Mouse (Mus musculus): Measurements from ENCODE around the gene Pim3. TPM values are rescaled to one million over a fixed set of nuclear protein-coding genes. Genes with fewer than 3 reads are reported as not detected.
A peak's percentile ranks its signal among the peaks of the same experiment; 100 is the strongest.
"Not testable (repeated sequence)": the region's sequence is repeated elsewhere in the genome, so short reads cannot be mapped to it uniquely, and the experiment has no call there.

The Pim3 gene
- polyA plus RNA-seq (2015; fragmentation: Nextera tagmentation; extraction: Ambion mirVana), result 61.4 and 71.9 TPM in 2 replicates

DNA sequence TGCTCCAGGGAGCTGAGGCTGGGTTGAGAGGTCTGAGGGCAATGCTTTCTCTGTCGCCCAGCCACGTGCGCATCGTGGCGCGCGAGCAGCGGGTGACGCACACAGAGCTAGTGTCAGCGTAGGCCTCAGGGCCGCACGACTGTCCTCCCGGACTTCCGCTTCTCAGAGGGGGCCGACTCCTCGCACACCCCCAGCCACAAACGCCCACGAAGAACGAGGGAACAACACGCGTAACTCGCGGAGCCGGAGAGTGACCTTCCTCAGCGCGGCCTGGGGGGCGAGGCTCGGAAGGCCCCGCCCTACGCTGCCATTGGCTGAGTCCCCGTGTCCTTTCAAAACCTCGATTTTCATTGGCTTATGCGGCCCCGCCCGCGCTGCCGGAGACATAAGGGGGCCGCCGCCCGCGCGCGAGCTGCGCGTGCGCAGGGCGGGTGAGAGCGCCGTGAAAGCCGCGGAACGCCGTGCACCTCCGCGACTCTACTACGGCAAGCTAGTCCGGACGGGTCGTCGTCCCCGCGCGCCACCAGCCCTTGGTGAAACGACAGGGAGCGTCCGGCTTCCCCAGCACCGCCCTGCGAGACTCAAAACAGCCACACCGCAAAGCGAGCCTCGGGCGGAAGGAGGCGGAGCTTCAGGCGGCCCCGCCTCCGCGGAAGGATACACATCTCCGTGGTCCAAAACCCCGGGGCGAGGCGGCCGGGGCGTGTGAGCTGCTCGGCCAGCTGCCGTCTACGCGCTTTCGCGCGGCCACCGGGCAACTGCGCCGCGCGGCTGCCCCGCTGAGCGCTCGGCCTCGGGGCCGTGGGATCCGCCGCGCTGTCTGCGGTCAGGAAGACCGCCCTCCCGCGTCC, at the start of gene Pim3:
Gene Pim3 (plus strand): TSS at position 415 of the 851 bp plus-strand sequence.
- Histone ChIP-seq H3K9ac (peak within 1 kb of the TSS; percentile 88), H3K27me3 (no peaks in the 10 kb centered on the region), H3K4me1 (replicated peaks) (peaks cover 49% of the 10 kb centered on the region), H3K4me2 (peak within 1 kb of the TSS; percentile 92), H3K27ac (peak within 1 kb of the TSS; percentile 95), H3K4me3 (peak within 1 kb of the TSS; percentile 70), H3K36me3 (peaks cover 22% of the 10 kb centered on the region), H3K9me3 (replicated peaks) (no peaks in the 10 kb centered on the region)
- ATAC-seq (replicated peaks; ENCODE audit: insufficient number of reproducible peaks, insufficient read depth, low FRiP score, low read depth), result peak; percentile 77
- under 1% methylated on average over 107 of the region's 107 CpGs for WGBS

DNA sequence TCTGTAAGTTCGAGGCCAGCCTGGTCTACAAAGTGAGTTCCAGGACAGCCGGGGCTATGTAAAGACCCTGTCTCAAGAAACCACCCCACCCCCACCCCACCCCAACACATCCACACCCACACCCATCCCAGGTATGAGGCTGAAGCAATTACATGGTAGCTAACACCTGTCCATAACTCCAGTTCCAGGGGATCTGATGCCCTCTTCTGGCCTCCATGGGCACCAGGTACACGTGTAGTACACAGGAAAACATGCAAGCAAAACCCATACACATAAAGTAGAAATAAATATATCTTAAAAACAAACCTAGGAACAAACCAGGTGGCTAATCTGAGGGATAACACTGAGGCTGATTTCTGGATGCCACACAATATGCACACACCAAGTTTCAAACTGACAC, 48.7 kb upstream of the Pim3 start:
- H3K4me1 ChIP-seq (replicated peaks), result peaks cover 3% of the 10 kb centered on the region
- ATAC-seq (replicated peaks; ENCODE audit: insufficient number of reproducible peaks, insufficient read depth, low FRiP score, low read depth), result no peak
- 90% methylated on average over 3 of the region's 3 CpGs for WGBS
- no peak overlapping the region for H3K9ac ChIP-seq
- peaks cover 45% of the 10 kb centered on the region for H3K36me3 ChIP-seq
- no peaks in the 10 kb centered on the region for H3K9me3 ChIP-seq (replicated peaks)
- H3K27ac ChIP-seq, result no peak overlapping the region
- H3K4me3 ChIP-seq, result no peak overlapping the region
- no peak overlapping the region for H3K4me2 ChIP-seq
- no peaks in the 10 kb centered on the region for H3K27me3 ChIP-seq

DNA sequence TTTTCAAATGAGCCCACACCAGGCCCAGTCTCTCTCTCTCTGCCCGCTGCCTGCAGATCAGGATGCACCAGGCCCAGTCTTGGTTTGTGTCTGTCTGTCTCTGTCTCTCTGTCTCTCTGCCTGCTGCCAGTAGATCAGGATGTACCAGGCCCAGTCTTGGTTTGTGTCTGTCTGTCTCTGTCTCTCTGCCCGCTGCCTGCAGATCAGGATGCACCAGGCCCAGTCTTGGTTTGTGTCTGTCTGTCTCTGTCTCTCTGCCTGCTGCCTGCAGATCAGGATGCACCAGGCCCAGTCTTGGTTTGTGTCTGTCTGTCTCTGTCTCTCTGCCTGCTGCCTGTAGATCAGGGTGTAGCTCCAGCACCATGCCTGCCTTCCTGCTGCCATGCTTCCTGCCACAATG, 48.1 kb upstream of the Pim3 start:
- not testable (repeated sequence) for H3K27ac ChIP-seq; ATAC-seq (replicated peaks; ENCODE audit: insufficient number of reproducible peaks, insufficient read depth, low FRiP score, low read depth); H3K4me3 ChIP-seq; H3K4me2 ChIP-seq; H3K9ac ChIP-seq; H3K9me3 ChIP-seq (replicated peaks); H3K4me1 ChIP-seq (replicated peaks); H3K27me3 ChIP-seq
- WGBS, result 97% methylated on average over 2 of the region's 2 CpGs
- peaks cover 44% of the 10 kb centered on the region for H3K36me3 ChIP-seq

DNA sequence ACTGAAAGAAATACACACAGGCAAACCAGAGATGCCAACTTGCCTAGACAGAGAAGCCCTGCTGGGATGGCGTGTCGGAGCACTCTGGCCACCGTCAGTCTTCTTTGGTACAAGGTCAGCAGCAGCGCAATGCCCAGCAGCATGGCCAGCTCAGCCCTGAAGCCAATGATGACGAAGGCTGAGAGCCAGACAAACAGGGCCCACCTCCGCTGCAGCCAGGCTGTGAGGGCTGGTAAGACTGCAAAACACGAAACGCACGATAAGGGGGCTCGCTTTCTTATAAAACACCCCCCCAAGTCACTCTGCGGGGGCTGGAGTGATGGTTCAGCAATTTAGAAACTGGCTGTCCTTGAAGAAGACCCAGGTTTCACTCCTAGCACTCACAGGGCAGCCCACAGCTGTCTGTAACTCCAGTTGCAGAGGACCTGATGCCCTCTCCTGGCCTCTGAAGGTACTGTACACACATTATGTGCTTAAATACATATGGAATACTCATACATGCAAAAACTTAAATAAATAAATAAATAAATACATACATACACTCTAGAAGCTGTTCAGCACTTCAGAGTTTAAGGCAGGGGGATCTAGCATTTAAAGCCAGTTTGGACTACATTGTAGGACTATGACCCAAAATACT, 47.5 kb upstream of the Pim3 start:
- H3K27ac ChIP-seq, result no peak overlapping the region
- no peak overlapping the region for H3K9ac ChIP-seq
- no peaks in the 10 kb centered on the region for H3K9me3 ChIP-seq (replicated peaks)
- H3K36me3 ChIP-seq, result peaks cover 37% of the 10 kb centered on the region
- no peak for ATAC-seq (replicated peaks; ENCODE audit: insufficient number of reproducible peaks, insufficient read depth, low FRiP score, low read depth)
- H3K27me3 ChIP-seq, result no peaks in the 10 kb centered on the region
- peaks cover 7% of the 10 kb centered on the region for H3K4me1 ChIP-seq (replicated peaks)
- H3K4me3 ChIP-seq, result no peak overlapping the region
- no peak overlapping the region for H3K4me2 ChIP-seq
- WGBS, result 94% methylated on average over 11 of the region's 11 CpGs

DNA sequence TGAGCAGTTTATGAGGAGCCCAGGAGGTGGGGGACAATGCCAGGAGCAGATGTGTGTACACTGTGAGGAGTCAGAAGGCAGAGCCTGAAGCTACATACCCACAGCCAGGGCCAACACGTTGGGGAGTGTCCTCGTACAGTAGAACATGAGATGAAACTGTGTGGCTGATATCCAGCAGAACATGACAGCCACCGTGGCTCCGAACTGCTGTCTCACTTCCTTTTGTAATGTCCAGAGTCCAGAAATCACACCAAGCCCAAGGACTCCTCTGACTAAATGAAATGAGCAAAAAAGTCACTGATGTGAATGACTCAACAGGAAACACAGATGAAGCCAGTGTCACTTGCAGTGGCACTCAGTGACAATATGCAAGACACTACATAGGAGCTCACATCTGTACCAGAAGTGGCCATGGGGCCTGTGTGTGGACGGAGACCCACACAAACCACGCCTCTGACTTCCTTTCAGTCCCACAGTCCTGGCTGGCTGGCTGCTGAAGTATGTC, 46.7 kb upstream of the Pim3 start:
- Histone ChIP-seq H3K36me3 (peaks cover 36% of the 10 kb centered on the region), H3K27ac (no peak overlapping the region), H3K4me3 (no peak overlapping the region), H3K4me1 (replicated peaks) (peaks cover 11% of the 10 kb centered on the region), H3K9ac (no peak overlapping the region), H3K4me2 (no peak overlapping the region), H3K9me3 (replicated peaks) (no peaks in the 10 kb centered on the region), H3K27me3 (no peaks in the 10 kb centered on the region)
- ATAC-seq (replicated peaks; ENCODE audit: insufficient number of reproducible peaks, insufficient read depth, low FRiP score, low read depth), result no peak
- WGBS, result 78% methylated on average over 6 of the region's 6 CpGs

DNA sequence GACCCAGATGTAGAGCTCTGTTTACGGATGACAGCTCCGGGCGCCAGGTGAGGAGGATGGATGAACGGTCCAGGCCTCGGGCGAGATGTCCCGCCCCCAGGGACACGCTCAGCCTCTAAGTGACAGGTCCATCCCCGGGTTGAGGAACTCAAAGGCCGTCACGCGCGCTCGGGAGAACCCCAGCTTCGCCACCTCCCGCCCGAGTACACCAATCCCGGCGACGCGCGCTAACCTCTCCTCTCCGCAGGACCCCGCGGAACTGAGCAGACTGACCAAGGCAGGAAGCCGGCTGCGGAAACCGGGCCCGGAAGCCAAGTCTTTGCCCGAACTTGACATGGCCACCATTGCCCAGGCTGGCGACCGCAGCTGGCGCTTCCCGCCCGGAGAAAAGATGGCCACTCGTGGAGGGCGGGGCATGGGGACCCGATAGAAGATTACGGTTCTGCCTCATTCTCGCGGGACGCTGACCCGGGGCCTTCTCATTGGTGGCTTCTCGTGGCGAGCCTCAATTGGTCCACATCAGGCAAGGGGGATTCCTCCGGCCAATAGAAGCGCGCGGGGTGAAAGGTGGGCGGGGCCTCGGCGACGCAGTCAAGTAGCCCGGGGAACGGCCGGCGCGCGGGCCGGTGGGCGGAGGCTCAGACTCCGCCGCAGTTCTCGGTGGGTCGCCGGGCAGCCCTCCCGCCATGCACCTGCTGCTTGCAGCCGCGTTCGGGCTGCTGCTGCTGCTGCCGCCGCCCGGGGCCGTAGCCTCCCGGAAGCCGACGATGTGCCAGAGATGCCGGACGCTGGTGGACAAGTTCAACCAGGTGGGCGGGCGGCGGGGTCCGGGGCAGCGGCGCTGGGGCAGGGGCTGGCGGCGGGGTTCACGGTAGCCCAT, 42.7 kb upstream of the Pim3 start, which contains the start of the genes Alg12 and Creld2:
Gene Alg12 (minus strand): TSS at position 293 of the 880 bp plus-strand sequence.
Gene Creld2 (plus strand): TSS at position 621 of the 880 bp plus-strand sequence.
- WGBS, result under 1% methylated on average over 88 of the region's 88 CpGs
- H3K4me3 ChIP-seq, result peak within 1 kb of the TSS; percentile 87
- no peaks in the 10 kb centered on the region for H3K27me3 ChIP-seq
- peaks cover 34% of the 10 kb centered on the region for H3K36me3 ChIP-seq
- H3K4me2 ChIP-seq, result peak within 1 kb of the TSS; percentile 91
- ATAC-seq (replicated peaks; ENCODE audit: insufficient number of reproducible peaks, insufficient read depth, low FRiP score, low read depth), result peak; percentile 99
- H3K9me3 ChIP-seq (replicated peaks), result no peaks in the 10 kb centered on the region
- peaks cover 19% of the 10 kb centered on the region for H3K4me1 ChIP-seq (replicated peaks)
- H3K27ac ChIP-seq, result peak within 1 kb of the TSS; percentile 84
- H3K9ac ChIP-seq, result peak within 1 kb of the TSS; percentile 89

DNA sequence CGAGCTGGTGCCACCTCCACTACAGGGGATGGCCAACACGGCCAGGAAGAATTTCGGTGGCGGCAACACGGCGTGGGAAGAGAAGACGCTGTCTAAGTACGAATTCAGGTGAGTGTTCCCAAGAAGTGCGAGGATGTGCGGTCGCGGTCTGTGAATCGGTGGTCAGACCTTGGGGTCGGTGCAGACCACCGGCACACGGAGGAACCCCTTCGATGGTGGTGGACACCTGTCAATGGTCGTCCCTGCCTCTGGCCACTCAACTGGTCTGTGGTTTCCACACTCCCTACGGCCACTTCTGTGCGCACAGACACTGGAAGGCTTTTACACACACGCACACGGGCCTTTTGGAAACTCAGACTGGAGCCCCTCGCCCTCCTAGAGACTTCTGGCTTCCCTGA, 42.1 kb upstream of the Pim3 start:
- Histone ChIP-seq H3K27me3 (no peaks in the 10 kb centered on the region), H3K4me3 (peak overlapping the region; percentile 87), H3K4me1 (replicated peaks) (peaks cover 19% of the 10 kb centered on the region), H3K4me2 (peak overlapping the region; percentile 91), H3K27ac (peak overlapping the region; percentile 38; the same call in 1 of the 2 replicates), H3K36me3 (peaks cover 34% of the 10 kb centered on the region), H3K9ac (peak overlapping the region; percentile 89), H3K9me3 (replicated peaks) (no peaks in the 10 kb centered on the region)
- WGBS, result under 1% methylated on average over 23 of the region's 23 CpGs
- no peak for ATAC-seq (replicated peaks; ENCODE audit: insufficient number of reproducible peaks, insufficient read depth, low FRiP score, low read depth)

DNA sequence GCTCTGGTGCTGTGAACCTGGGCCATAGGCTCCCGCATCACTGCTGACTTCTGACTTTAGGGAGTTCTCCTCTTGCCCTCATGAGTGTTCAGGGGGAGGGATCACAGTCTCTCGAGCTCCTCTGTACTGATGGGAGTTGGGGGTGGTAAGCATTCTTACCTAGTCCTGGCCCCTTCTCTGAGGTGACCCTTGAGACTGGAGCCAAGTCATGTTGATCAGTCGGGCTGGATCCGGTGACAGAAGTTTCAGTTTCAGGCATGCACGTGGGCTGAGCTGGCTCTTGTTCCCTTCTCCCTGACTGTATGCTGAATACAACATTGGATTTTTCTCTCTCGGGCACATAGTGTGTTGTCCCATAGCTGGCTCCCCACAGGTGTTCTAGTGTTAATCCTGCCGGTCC, 40.6 kb upstream of the Pim3 start:
- no peak overlapping the region for H3K4me3 ChIP-seq
- H3K9me3 ChIP-seq (replicated peaks), result no peaks in the 10 kb centered on the region
- WGBS, result 78% methylated on average over 7 of the region's 7 CpGs
- no peak overlapping the region for H3K9ac ChIP-seq
- H3K27ac ChIP-seq, result no peak overlapping the region
- peaks cover 40% of the 10 kb centered on the region for H3K36me3 ChIP-seq
- H3K27me3 ChIP-seq, result no peaks in the 10 kb centered on the region
- H3K4me1 ChIP-seq (replicated peaks), result peaks cover 19% of the 10 kb centered on the region
- no peak overlapping the region for H3K4me2 ChIP-seq
- ATAC-seq (replicated peaks; ENCODE audit: insufficient number of reproducible peaks, insufficient read depth, low FRiP score, low read depth), result no peak

DNA sequence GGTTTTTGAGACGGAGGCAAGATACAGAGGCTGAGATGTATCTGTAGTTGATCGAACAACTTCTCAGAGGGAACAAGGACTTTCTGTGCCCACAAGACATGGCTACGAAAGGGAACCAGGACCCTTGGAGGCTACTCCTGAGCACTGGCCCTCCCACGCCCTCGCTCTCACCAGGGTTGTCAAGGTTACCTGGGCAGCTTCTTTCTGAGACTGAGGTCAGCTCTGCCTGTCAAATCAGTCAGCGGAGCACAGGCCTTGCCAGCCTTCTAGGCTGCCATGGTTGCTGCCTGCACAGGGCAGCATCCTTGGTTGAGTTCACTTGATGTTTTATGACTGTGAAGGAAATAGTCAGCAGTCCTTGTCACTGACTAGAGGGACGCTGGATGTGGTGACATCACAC, 39.5 kb upstream of the Pim3 start:
- no peak overlapping the region for H3K4me2 ChIP-seq
- no peaks in the 10 kb centered on the region for H3K27me3 ChIP-seq
- no peak overlapping the region for H3K27ac ChIP-seq
- H3K9me3 ChIP-seq (replicated peaks), result no peaks in the 10 kb centered on the region
- peaks cover 43% of the 10 kb centered on the region for H3K36me3 ChIP-seq
- peaks cover 19% of the 10 kb centered on the region for H3K4me1 ChIP-seq (replicated peaks)
- no peak overlapping the region for H3K4me3 ChIP-seq
- no peak for ATAC-seq (replicated peaks; ENCODE audit: insufficient number of reproducible peaks, insufficient read depth, low FRiP score, low read depth)
- H3K9ac ChIP-seq, result no peak overlapping the region
- 87% methylated on average over 7 of the region's 7 CpGs for whole genome bisulfite sequencing

DNA sequence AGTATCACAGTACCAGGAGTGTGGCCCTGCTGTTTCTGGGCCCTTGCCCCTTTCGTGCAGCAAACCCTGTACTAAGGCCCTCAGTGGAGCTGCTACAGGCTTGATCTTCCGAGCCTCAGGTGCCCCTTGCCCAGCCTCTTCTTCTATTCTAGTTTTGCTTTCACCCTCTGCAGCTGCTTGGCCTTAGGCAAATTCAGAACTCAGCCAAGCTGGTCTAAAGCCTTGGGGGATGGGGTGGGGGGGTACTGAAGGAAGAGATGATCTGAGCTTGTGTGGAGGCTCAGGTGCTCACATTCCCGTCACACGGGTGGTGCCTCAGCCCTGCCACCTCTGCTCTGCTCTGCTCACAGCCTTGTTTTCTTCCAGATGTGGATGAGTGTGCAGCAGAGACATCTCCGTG, 38.6 kb upstream of the Pim3 start:
- Histone ChIP-seq H3K9me3 (replicated peaks) (no peaks in the 10 kb centered on the region), H3K27me3 (no peaks in the 10 kb centered on the region), H3K4me2 (no peak overlapping the region), H3K4me1 (replicated peaks) (peaks cover 18% of the 10 kb centered on the region), H3K9ac (no peak overlapping the region), H3K4me3 (no peak overlapping the region), H3K27ac (no peak overlapping the region), H3K36me3 (peaks cover 43% of the 10 kb centered on the region)
- WGBS, result 90% methylated on average over 5 of the region's 5 CpGs
- no peak for ATAC-seq (replicated peaks; ENCODE audit: insufficient number of reproducible peaks, insufficient read depth, low FRiP score, low read depth)

DNA sequence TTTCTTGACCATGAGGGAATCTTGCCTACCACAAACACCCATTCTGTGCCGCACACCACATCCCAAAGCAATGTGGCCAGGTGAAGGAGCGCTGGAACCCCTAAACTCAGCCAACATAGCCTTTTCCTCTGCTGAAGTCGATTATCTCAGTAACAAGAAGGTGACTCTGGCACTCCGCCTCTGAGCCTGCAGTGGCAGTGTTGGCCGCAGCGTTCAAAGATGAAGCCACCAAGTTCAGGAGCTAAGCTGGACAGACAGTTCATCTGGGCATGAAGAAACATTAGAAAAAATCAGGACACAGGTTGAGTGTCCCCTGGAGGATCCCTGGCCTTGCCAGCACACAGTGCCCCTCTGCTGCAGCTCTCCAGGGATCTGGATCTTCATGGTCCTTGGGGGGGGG, 34.5 kb upstream of the Pim3 start:
- no peaks in the 10 kb centered on the region for H3K27me3 ChIP-seq
- no peak overlapping the region for H3K4me2 ChIP-seq
- no peaks in the 10 kb centered on the region for H3K9me3 ChIP-seq (replicated peaks)
- H3K36me3 ChIP-seq, result peaks cover 36% of the 10 kb centered on the region
- H3K9ac ChIP-seq, result no peak overlapping the region
- H3K4me3 ChIP-seq, result no peak overlapping the region
- WGBS, result 89% methylated on average over 6 of the region's 6 CpGs
- no peak for ATAC-seq (replicated peaks; ENCODE audit: insufficient number of reproducible peaks, insufficient read depth, low FRiP score, low read depth)
- H3K27ac ChIP-seq, result no peak overlapping the region
- H3K4me1 ChIP-seq (replicated peaks), result peaks cover 43% of the 10 kb centered on the region
